ENCODE assay signal across 8 mouse cellular contexts in genomic region chr12:40220896-40221295, GRCm38 (mm10). TPM values are rescaled to one million over a fixed set of nuclear protein-coding genes. Genes with fewer than 3 reads are reported as not detected.
DNase-seq lines count a peak whose midpoint lies in the region; ATAC-seq and TF ChIP-seq lines count a peak whose summit lies in the region.

No protein-coding gene starts in this region.

- no peak for TF ChIP-seq CTCF in E14TG2a.4 (conservative IDR thresholded peaks at IDR 0.05; ENCODE audit: low read length)

- peak overlapping the region; percentile 97 for H3K4me3 ChIP-seq in E14TG2a.4 (replicated peaks; ENCODE audit: low read length)
- peak overlapping the region; percentile 94 for H3K4me3 ChIP-seq in hindbrain, embryonic 10.5 days
- peak overlapping the region; percentile 95 for H3K4me3 ChIP-seq in liver, embryonic 16.5 days (ENCODE audit: low read depth, low read length)

- ATAC-seq in liver, embryonic 16.5 days (ENCODE audit: low read depth) = no peak

- intact Hi-C loops in left cerebral cortex, postnatal 25 days (cut with DNase I) = loop anchor here (10.0 kb wide), 1 partner anchor 804 kb away; the partner anchor contains the start of gene Immp2l

- peaks cover 52% of the 10 kb centered on the region for H3K36me3 ChIP-seq in E14TG2a.4 (ENCODE audit: insufficient read depth, low read length)
- H3K36me3 ChIP-seq in hindbrain, embryonic 10.5 days = peaks cover 23% of the 10 kb centered on the region
- H3K36me3 ChIP-seq in liver, embryonic 16.5 days (ENCODE audit: control insufficient read depth, insufficient read depth) = peaks cover 6% of the 10 kb centered on the region

- 46% methylated on average over 3 of the region's 3 CpGs for WGBS in hindbrain, embryonic 10.5 days
- WGBS in liver, embryonic 16.5 days (ENCODE audit: insufficient replicate concordance) = 13% methylated on average over 3 of the region's 3 CpGs

- no peak overlapping the region for H3K9ac ChIP-seq in liver, embryonic 16.5 days (ENCODE audit: low read depth, low read length)

- H3K27ac ChIP-seq in hindbrain, embryonic 10.5 days = no peak overlapping the region
- no peak overlapping the region for H3K27ac ChIP-seq in liver, embryonic 16.5 days (ENCODE audit: low read length)

- DNase-seq in heart, adult 11 months = peak; percentile 6
- DNase-seq in heart, postnatal 4 days = no peak
- DNase-seq in hindbrain, embryonic 10.5 days (ENCODE audit: low spot score) = no peak
- no peak for DNase-seq in right cerebral cortex, postnatal 36 days (ENCODE audit: low spot score in 2 of 2)
- no peak for DNase-seq in adrenal gland, postnatal 25 days
- no peak for DNase-seq in left cerebral cortex, postnatal 25 days (ENCODE audit: low spot score in 2 of 2)

- no peaks in the 10 kb centered on the region for H3K9me3 ChIP-seq in E14TG2a.4 (ENCODE audit: low read length)
- no peaks in the 10 kb centered on the region for H3K9me3 ChIP-seq in hindbrain, embryonic 10.5 days
- no peaks in the 10 kb centered on the region for H3K9me3 ChIP-seq in liver, embryonic 16.5 days (replicated peaks; ENCODE audit: control insufficient read depth, low read length)

- peaks cover 46% of the 10 kb centered on the region for H3K4me1 ChIP-seq in E14TG2a.4 (replicated peaks; ENCODE audit: low read depth, low read length)
- H3K4me1 ChIP-seq in hindbrain, embryonic 10.5 days (replicated peaks) = peaks cover 25% of the 10 kb centered on the region
- H3K4me1 ChIP-seq in liver, embryonic 16.5 days (ENCODE audit: control insufficient read depth, low read depth, low read length) = peaks cover 13% of the 10 kb centered on the region

- peak overlapping the region; percentile 87 for H3K4me2 ChIP-seq in liver, embryonic 16.5 days (ENCODE audit: low read depth, low read length)

- H3K27me3 ChIP-seq in E14TG2a.4 (ENCODE audit: insufficient read depth, low read length) = no peaks in the 10 kb centered on the region; the same call in 1 of the 2 replicates
- H3K27me3 ChIP-seq in hindbrain, embryonic 10.5 days (ENCODE audit: insufficient read depth, poor library complexity, severe bottlenecking) = no peaks in the 10 kb centered on the region
- no peaks in the 10 kb centered on the region for H3K27me3 ChIP-seq in liver, embryonic 16.5 days (ENCODE audit: control insufficient read depth, insufficient read depth, low read depth, low read length)

RNA-seq across cellular contexts. Expression of gene Lsmem1, which starts 21.6 kb away (rescaled TPM):
- 10 to 100 TPM; 23.4 to 23.6 TPM for total RNA-seq in heart, postnatal 4 days (2021)
- polyA plus RNA-seq in hindbrain, embryonic 10.5 days (2016; fragmentation: Nextera tagmentation; extraction: Ambion mirVana) = not detected in 2 replicates
- polyA plus RNA-seq in liver, embryonic 16.5 days (2015; fragmentation: Nextera tagmentation; extraction: Ambion mirVana) = 0.05 and 0.12 TPM in 2 replicates
- total RNA-seq in adrenal gland, postnatal 25 days (2021) = 0.43 TPM in 1 of 2 replicates, not detected in the other
- total RNA-seq in left cerebral cortex, postnatal 25 days (2021) = 1 to 10 TPM in 1 of 2 experiments, under 1 TPM in 1; 0.69 to 1.3 TPM

RNA-seq across cellular contexts. Expression of gene Ifrd1, which starts 27.4 kb away (rescaled TPM):
- total RNA-seq in heart, postnatal 4 days (2021) = 100 to 1,000 TPM; 172 to 203 TPM
- 125 and 146 TPM in 2 replicates for polyA plus RNA-seq in hindbrain, embryonic 10.5 days (2016; fragmentation: Nextera tagmentation; extraction: Ambion mirVana)
- polyA plus RNA-seq in liver, embryonic 16.5 days (2015; fragmentation: Nextera tagmentation; extraction: Ambion mirVana) = 40.3 and 44.5 TPM in 2 replicates
- total RNA-seq in adrenal gland, postnatal 25 days (2021) = 118 and 133 TPM in 2 replicates
- total RNA-seq in left cerebral cortex, postnatal 25 days (2021) = 100 to 1,000 TPM; 110 TPM

Comparison
In these comparisons a context has a peak if more than half of its experiments do, and no peak if none do; other contexts are left out.
1. RNA of gene Lsmem1, which starts 21.6 kb away (total RNA-seq): 23.4 to 23.6 TPM in heart, postnatal 4 days; 0.69 to 1.3 TPM in left cerebral cortex, postnatal 25 days and 0.43 TPM in adrenal gland, postnatal 25 days; every median in the first group is over 10 times any median in the second.
2. Peak in every context shown above with its lines, with median percentiles within 50 percentile points of each other: H3K4me3 ChIP-seq.